Mouse (Mus musculus): ENCODE measurements around the gene Naaladl2. TPM values are rescaled to one million over a fixed set of nuclear protein-coding genes. Genes with fewer than 3 reads are reported as not detected.

Naaladl2 gene
- polyA plus RNA-seq, 1 experiment from 2014 or later, result 0.99 TPM

DNA sequence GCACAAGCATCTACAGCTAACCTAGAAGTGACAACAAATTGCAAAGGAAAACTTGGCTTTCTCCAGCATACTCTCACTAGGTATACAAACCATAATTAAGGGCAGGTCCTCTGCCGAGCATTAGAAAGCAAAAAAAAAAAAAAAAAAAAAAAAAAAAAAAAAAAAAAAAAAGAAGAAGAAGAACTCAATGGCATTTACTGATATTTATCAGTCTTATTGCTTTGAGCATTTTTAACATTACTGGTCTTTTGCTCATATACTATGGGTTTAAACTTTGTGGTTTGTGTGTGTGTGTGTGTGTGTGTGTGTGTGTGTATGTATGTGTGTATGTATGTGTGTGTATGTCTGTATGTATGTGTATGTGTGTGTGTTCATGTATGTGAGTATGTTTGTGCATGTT lies 1006.1 kb downstream of the Naaladl2 start:
- no peaks in the 10 kb centered on the region for H3K36me3 ChIP-seq (ENCODE audit: control insufficient read depth, insufficient read depth, low read length)
- 71% methylated on average over 1 of the region's 1 CpGs for WGBS
- H3K4me2 ChIP-seq (ENCODE audit: low read length), result no peak overlapping the region
- no peaks in the 10 kb centered on the region for H3K9me3 ChIP-seq (ENCODE audit: control insufficient read depth, low read length)
- no peak for ATAC-seq
- no peak overlapping the region for H3K9ac ChIP-seq (ENCODE audit: low read depth, low read length)
- H3K27me3 ChIP-seq (replicated peaks; ENCODE audit: control insufficient read depth, insufficient read depth, low read length), result no peaks in the 10 kb centered on the region
- H3K27ac ChIP-seq (ENCODE audit: low read depth, low read length), result no peak overlapping the region
- H3K4me1 ChIP-seq (ENCODE audit: control insufficient read depth, insufficient read depth, low read depth, low read length), result no peaks in the 10 kb centered on the region
- no peak overlapping the region for H3K4me3 ChIP-seq (ENCODE audit: low read length)

DNA sequence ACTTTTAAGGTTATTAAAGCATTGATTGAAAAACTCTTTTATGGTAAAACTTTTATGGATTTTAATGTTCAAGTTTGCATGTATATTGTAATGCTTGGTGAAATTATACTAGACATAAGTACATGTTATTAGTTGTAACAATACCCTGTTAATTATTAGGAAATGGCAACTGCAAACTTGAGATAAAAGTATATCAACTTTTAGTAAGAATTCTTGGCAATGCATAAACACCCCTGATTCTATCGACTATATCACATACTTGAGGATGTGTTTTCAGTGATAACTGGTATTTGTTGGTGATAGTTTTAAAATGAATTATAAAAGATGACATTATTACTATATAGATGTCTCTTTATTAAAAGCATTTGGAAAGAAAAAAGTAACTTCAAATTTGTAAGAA lies 1017.9 kb downstream of the Naaladl2 start:
- no peak overlapping the region for H3K4me2 ChIP-seq (ENCODE audit: low read length)
- ATAC-seq, result no peak
- no peak overlapping the region for H3K27ac ChIP-seq (ENCODE audit: low read depth, low read length)
- H3K9ac ChIP-seq (ENCODE audit: low read depth, low read length), result no peak overlapping the region
- no peaks in the 10 kb centered on the region for H3K27me3 ChIP-seq (replicated peaks; ENCODE audit: control insufficient read depth, insufficient read depth, low read length)
- H3K4me3 ChIP-seq (ENCODE audit: low read length), result no peak overlapping the region
- no peaks in the 10 kb centered on the region for H3K36me3 ChIP-seq (ENCODE audit: control insufficient read depth, insufficient read depth, low read length)
- H3K9me3 ChIP-seq (ENCODE audit: control insufficient read depth, low read length), result no peaks in the 10 kb centered on the region
- WGBS, result 89% methylated on average over 1 of the region's 1 CpGs
- no peaks in the 10 kb centered on the region for H3K4me1 ChIP-seq (ENCODE audit: control insufficient read depth, insufficient read depth, low read depth, low read length)

DNA sequence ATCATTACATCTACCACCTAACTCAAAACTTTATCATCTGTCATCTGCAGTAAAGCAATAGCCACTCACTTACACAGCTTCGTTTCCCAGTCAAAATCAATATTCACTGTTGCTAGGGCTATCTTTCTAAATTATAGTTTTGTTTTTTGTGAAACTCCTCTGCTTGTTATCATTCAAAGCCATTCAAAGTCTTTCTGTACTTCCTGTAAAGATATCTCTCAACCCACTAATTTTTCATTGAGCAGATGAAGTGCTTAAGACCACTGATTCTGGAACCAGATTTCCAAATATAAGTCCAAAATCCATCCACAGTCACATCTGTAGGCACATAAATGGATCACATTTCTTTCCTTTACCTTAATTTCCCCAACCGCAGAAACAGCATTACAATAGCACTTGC lies 1020.0 kb downstream of the Naaladl2 start:
- Histone ChIP-seq H3K4me1 (ENCODE audit: control insufficient read depth, insufficient read depth, low read depth, low read length) (no peaks in the 10 kb centered on the region), H3K27ac (ENCODE audit: low read depth, low read length) (no peak overlapping the region), H3K36me3 (ENCODE audit: control insufficient read depth, insufficient read depth, low read length) (no peaks in the 10 kb centered on the region), H3K9ac (ENCODE audit: low read depth, low read length) (no peak overlapping the region), H3K27me3 (replicated peaks; ENCODE audit: control insufficient read depth, insufficient read depth, low read length) (no peaks in the 10 kb centered on the region), H3K9me3 (ENCODE audit: control insufficient read depth, low read length) (no peaks in the 10 kb centered on the region), H3K4me2 (ENCODE audit: low read length) (no peak overlapping the region), H3K4me3 (ENCODE audit: low read length) (no peak overlapping the region)
- no peak for ATAC-seq
- 84% methylated on average over 2 of the region's 2 CpGs for WGBS

DNA sequence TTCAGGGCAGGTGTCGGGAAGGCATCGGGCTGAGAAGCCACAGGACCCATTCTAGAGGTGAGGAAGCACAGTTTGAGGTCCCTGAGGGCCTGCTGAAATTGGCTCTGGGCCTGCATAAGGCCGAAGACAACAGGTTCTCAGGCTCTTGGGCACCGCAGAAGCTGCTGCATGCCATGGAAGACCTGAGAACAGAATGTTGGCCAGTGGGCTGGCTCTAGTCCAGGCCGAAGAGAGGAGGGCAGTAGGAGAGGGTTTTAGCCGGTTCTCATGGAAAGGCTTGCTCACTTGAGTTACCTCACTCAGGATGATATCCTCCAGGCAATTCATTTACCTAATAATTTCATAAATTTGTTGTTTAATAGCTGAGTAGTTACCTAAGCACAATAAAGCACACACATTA lies 1025.9 kb downstream of the Naaladl2 start:
- Histone ChIP-seq H3K4me3 (ENCODE audit: low read length) (no peak overlapping the region), H3K27ac (ENCODE audit: low read depth, low read length) (no peak overlapping the region), H3K36me3 (ENCODE audit: control insufficient read depth, insufficient read depth, low read length) (no peaks in the 10 kb centered on the region), H3K4me2 (ENCODE audit: low read length) (no peak overlapping the region), H3K4me1 (ENCODE audit: control insufficient read depth, insufficient read depth, low read depth, low read length) (no peaks in the 10 kb centered on the region), H3K9ac (ENCODE audit: low read depth, low read length) (no peak overlapping the region), H3K27me3 (replicated peaks; ENCODE audit: control insufficient read depth, insufficient read depth, low read length) (no peaks in the 10 kb centered on the region), H3K9me3 (ENCODE audit: control insufficient read depth, low read length) (no peaks in the 10 kb centered on the region)
- WGBS, result 86% methylated on average over 6 of the region's 6 CpGs
- no peak for ATAC-seq

DNA sequence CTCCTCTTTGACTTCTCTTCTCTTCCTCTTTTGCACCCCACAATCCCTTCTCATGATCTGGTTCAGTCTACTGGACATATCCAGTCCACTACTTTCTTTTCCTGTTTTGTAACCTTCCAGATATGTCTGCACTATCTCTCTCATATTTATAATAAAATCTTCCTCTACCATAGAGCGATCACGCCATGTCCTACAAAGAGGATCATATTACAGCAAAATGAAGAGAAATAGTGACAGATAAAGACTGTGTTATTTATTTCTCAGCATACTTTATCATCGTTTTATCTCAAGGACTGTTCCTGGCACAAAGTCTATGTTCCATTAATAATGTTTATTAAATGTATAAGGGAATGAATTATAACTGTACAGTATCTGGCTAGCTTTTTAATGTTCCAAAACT lies 1029.2 kb downstream of the Naaladl2 start:
- Histone ChIP-seq H3K36me3 (ENCODE audit: control insufficient read depth, insufficient read depth, low read length) (no peaks in the 10 kb centered on the region), H3K9ac (ENCODE audit: low read depth, low read length) (no peak overlapping the region), H3K4me2 (ENCODE audit: low read length) (no peak overlapping the region), H3K27me3 (replicated peaks; ENCODE audit: control insufficient read depth, insufficient read depth, low read length) (no peaks in the 10 kb centered on the region), H3K4me3 (ENCODE audit: low read length) (no peak overlapping the region), H3K9me3 (ENCODE audit: control insufficient read depth, low read length) (no peaks in the 10 kb centered on the region), H3K4me1 (ENCODE audit: control insufficient read depth, insufficient read depth, low read depth, low read length) (no peaks in the 10 kb centered on the region), H3K27ac (ENCODE audit: low read depth, low read length) (no peak overlapping the region)
- ATAC-seq, result no peak
- WGBS, result 87% methylated on average over 3 of the region's 3 CpGs

DNA sequence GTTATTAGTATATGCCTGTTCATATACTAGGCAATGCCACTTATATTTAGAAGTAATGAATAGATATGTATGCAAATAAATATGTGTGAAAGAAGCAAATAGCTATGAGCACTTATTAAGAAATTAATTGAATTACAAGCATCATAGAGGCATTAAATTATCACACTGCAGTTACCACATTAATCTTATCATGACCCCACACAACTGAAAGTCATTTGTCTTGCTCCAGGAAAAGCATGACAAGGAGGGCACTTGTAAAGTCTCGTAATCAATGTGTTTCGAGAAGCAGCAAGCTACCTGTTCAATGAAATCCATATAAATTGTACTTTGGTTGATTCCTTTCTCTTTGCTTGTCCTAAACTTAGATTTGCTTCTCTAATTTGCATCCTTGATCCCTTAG lies 1030.7 kb downstream of the Naaladl2 start:
- WGBS, result 76% methylated on average over 2 of the region's 2 CpGs

DNA sequence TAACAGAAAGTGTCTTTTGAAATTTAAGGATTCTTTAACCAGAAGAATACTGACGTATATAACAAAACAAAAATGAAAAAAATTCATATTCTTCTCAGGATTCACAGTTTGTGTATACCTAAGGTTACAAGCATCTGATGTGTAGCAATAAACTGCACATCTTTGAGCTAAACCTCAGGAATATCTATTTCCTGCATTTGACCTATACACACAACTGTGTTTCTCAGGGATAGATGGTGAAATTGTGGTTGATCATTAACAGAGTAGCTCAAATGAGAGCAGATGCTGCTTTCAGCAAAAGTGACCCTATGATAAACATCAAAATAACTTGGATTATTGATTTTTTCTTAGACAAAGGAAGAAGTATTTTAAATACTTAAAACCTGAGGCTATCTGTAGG lies 1037.7 kb downstream of the Naaladl2 start:
- Histone ChIP-seq H3K36me3 (ENCODE audit: control insufficient read depth, insufficient read depth, low read length) (no peaks in the 10 kb centered on the region), H3K27ac (ENCODE audit: low read depth, low read length) (no peak overlapping the region), H3K4me1 (ENCODE audit: control insufficient read depth, insufficient read depth, low read depth, low read length) (no peaks in the 10 kb centered on the region), H3K9me3 (ENCODE audit: control insufficient read depth, low read length) (no peaks in the 10 kb centered on the region), H3K27me3 (replicated peaks; ENCODE audit: control insufficient read depth, insufficient read depth, low read length) (no peaks in the 10 kb centered on the region), H3K4me2 (ENCODE audit: low read length) (no peak overlapping the region), H3K4me3 (ENCODE audit: low read length) (no peak overlapping the region), H3K9ac (ENCODE audit: low read depth, low read length) (no peak overlapping the region)
- no peak for ATAC-seq
- 92% methylated on average over 1 of the region's 1 CpGs for WGBS

More for the DNA sequence above, 1030.7 kb downstream of the Naaladl2 start:
- Histone ChIP-seq H3K9me3 (ENCODE audit: control insufficient read depth, low read length) (no peaks in the 10 kb centered on the region), H3K4me3 (ENCODE audit: low read length) (no peak overlapping the region), H3K4me1 (ENCODE audit: control insufficient read depth, insufficient read depth, low read depth, low read length) (no peaks in the 10 kb centered on the region), H3K27me3 (replicated peaks; ENCODE audit: control insufficient read depth, insufficient read depth, low read length) (no peaks in the 10 kb centered on the region), H3K36me3 (ENCODE audit: control insufficient read depth, insufficient read depth, low read length) (no peaks in the 10 kb centered on the region), H3K9ac (ENCODE audit: low read depth, low read length) (no peak overlapping the region), H3K27ac (ENCODE audit: low read depth, low read length) (no peak overlapping the region), H3K4me2 (ENCODE audit: low read length) (no peak overlapping the region)
- ATAC-seq, result no peak

DNA sequence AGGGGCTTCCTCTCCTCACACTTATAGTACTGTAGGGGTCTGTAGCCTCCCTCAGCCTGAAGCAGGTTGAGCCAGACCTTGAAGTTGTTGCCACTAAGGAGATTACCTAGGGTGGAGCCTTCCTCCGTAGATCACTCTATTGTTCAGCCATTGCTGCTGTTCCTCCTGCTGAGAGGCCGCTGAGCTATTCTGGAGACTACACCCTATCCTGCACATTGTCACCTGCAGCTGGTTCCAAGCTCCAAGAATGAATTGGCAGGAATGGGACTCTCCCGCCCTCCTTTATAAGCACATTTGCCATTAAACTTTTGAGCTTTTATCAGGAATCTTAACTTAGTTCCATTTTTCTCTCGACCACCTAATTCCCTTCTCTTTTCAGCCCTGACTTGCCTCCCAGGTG lies 1064.3 kb downstream of the Naaladl2 start:
- Histone ChIP-seq H3K36me3 (ENCODE audit: control insufficient read depth, insufficient read depth, low read length) (no peaks in the 10 kb centered on the region), H3K27me3 (replicated peaks; ENCODE audit: control insufficient read depth, insufficient read depth, low read length) (no peaks in the 10 kb centered on the region), H3K9ac (ENCODE audit: low read depth, low read length) (no peak overlapping the region), H3K27ac (ENCODE audit: low read depth, low read length) (no peak overlapping the region), H3K9me3 (ENCODE audit: control insufficient read depth, low read length) (no peaks in the 10 kb centered on the region), H3K4me2 (ENCODE audit: low read length) (no peak overlapping the region), H3K4me3 (ENCODE audit: low read length) (no peak overlapping the region), H3K4me1 (ENCODE audit: control insufficient read depth, insufficient read depth, low read depth, low read length) (no peaks in the 10 kb centered on the region)
- ATAC-seq, result no peak
- WGBS, result 49% methylated on average over 4 of the region's 4 CpGs

DNA sequence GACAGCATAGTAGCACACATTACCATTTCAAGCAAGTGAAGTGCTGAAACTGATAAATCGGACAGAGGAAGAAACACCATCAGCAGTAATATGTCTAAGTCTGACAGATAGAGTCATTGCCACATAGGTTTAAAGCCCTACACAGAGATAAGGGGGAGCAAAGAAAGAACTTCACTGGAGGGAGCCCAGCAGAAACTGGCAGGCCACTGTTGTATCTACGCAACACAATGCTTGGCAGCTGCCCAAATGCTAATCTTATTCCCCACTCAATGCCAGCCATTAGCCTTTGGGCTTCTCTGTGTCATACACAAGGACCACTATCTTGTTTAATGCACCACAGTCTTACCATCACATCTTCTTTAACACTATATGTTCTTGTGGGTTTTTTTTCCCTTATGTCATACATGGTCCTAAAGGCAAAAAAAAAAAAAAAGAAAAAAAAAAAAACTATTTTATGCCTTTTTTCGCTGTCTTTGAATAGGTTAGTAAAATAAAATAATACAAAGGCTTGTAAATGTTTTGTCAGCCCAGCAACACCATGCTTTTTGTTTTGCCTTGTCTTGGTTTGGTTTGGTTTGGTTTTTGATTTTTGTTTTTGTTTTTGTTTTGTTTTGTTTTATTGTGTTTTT lies 1072.8 kb downstream of the Naaladl2 start:
- H3K4me1 ChIP-seq (ENCODE audit: control insufficient read depth, insufficient read depth, low read depth, low read length), result no peaks in the 10 kb centered on the region
- peak; percentile 30; the same call in 1 of the 2 replicates for ATAC-seq
- 70% methylated on average over 3 of the region's 3 CpGs for WGBS

More for the DNA sequence above, 1072.8 kb downstream of the Naaladl2 start:
- no peaks in the 10 kb centered on the region for H3K27me3 ChIP-seq (replicated peaks; ENCODE audit: control insufficient read depth, insufficient read depth, low read length)
- no peaks in the 10 kb centered on the region for H3K36me3 ChIP-seq (ENCODE audit: control insufficient read depth, insufficient read depth, low read length)
- no peaks in the 10 kb centered on the region for H3K9me3 ChIP-seq (ENCODE audit: control insufficient read depth, low read length)
- H3K4me2 ChIP-seq (ENCODE audit: low read length), result no peak overlapping the region
- no peak overlapping the region for H3K27ac ChIP-seq (ENCODE audit: low read depth, low read length)
- H3K9ac ChIP-seq (ENCODE audit: low read depth, low read length), result no peak overlapping the region
- no peak overlapping the region for H3K4me3 ChIP-seq (ENCODE audit: low read length)
